Mouse (Mus musculus) liver, embryonic 14.5 days (tissue): ENCODE measurements around the gene Rec114. TPM values are rescaled to one million over a fixed set of nuclear protein-coding genes. Genes with fewer than 3 reads are reported as not detected.

Experiments used
- ATAC-seq: fragments of 200-750 bp; cut with Nextera tagmentation; 2 replicates; pipeline ENCODE4 v1.8.0; 2017; ENCODE audit warnings: moderate number of reproducible peaks, mild to moderate bottlenecking, moderate library complexity; ENCODE audit not compliant: insufficient read depth
- DNase-seq, 3 experiments: peaks; one replicate each; pipeline ENCODE4 v3.0.0-alpha.2; 2012 to 2013; ENCODE audit warnings: low read depth in 3 of 3, low spot score in 3 of 3
- H3K27ac ChIP-seq: fragments of 300-500 bp; sonication (generic); 2 replicates; pipeline ENCODE4 v1.5.1; 2014; ENCODE audit warnings: moderate library complexity, mild to moderate bottlenecking, control low read depth, inconsistent platforms
- H3K27me3 ChIP-seq: fragments of 300-500 bp; sonication (generic); 2 replicates; pipeline ENCODE4 v1.6.1; 2014; ENCODE audit warnings: mild to moderate bottlenecking, low read length, moderate library complexity; ENCODE audit not compliant: control insufficient read depth, insufficient read depth
- H3K36me3 ChIP-seq: fragments of 300-500 bp; sonication (generic); replicated peaks from 2 replicates; pipeline ENCODE4 v1.6.1; 2014; ENCODE audit warnings: low read depth; ENCODE audit not compliant: control insufficient read depth, insufficient read depth
- H3K4me1 ChIP-seq, 2 experiments: fragments of 200-500 bp in 1 of 2; fragments of 300-500 bp in 1 of 2; sonication (generic) in 1 of 2; replicated peaks; 2 replicates each; pipeline ENCODE4 v1.6.1; 2012 to 2014; ENCODE audit warnings: antibody characterized with exemption in 1 of 2, inconsistent platforms in 1 of 2, low read length in 1 of 2; ENCODE audit not compliant: control insufficient read depth in 2 of 2, insufficient read depth in 2 of 2
- H3K4me2 ChIP-seq: fragments of 300-500 bp; sonication (generic); 2 replicates; pipeline ENCODE4 v1.6.1; 2014; ENCODE audit warnings: low read depth, mild to moderate bottlenecking, control low read depth, moderate library complexity
- H3K4me3 ChIP-seq, 2 experiments: fragments of 200-500 bp in 1 of 2; fragments of 300-500 bp in 1 of 2; sonication (generic) in 1 of 2; 2 replicates each; pipeline ENCODE4 v1.5.1; 2012 to 2014; ENCODE audit warnings: low read depth in 2 of 2, low read length in 2 of 2, mild to moderate bottlenecking in 2 of 2, control low read depth in 1 of 2, inconsistent platforms in 1 of 2, moderate library complexity in 1 of 2; ENCODE audit not compliant: insufficient read depth in 1 of 2
- H3K9ac ChIP-seq: fragments of 300-500 bp; sonication (generic); replicated peaks from 2 replicates; pipeline ENCODE4 v1.6.1; 2014; ENCODE audit warnings: mild to moderate bottlenecking, control low read depth, moderate library complexity
- H3K9me3 ChIP-seq: fragments of 300-500 bp; sonication (generic); 2 replicates; pipeline ENCODE4 v1.6.1; 2016; ENCODE audit warnings: low read length, mixed read lengths; ENCODE audit not compliant: control insufficient read depth
- CTCF ChIP-seq: IDR thresholded peaks from 2 replicates; pipeline ENCODE4 v1.5.1; 2016; ENCODE audit warnings: antibody characterized with exemption, low read depth, control low read depth
- EP300 ChIP-seq: IDR thresholded peaks from 2 replicates; pipeline ENCODE4 v1.6.1; 2016; ENCODE audit warnings: antibody characterized with exemption, low read depth
- WGBS: fragments of 180-500 bp; shearing (Covaris S2); extraction: QIAGEN DNeasy Blood & Tissue Kit; methylation state at CpG from one replicate; pipeline ENCODE4 v1.1.7; 2014; ENCODE audit not compliant: insufficient replicate concordance; 5-methylcytosine and 5-hydroxymethylcytosine counted together
- polyA plus RNA-seq, 2 experiments: library from polyadenylated mRNA; depleted of rRNA in 1 of 2; stranded (reverse) in 1 of 2; unstranded in 1 of 2; fragments of >200 nt; fragmentation: Nextera tagmentation in 1 of 2; extraction: Ambion mirVana in 1 of 2; gene quantifications; 2 replicates each; pipeline versions ENCODE4 v1.2.1 to v1.2.3; 2012 to 2014

The Rec114 gene
- polyA plus RNA-seq, 2 experiments = 16.3 to 40.3 TPM

DNA sequence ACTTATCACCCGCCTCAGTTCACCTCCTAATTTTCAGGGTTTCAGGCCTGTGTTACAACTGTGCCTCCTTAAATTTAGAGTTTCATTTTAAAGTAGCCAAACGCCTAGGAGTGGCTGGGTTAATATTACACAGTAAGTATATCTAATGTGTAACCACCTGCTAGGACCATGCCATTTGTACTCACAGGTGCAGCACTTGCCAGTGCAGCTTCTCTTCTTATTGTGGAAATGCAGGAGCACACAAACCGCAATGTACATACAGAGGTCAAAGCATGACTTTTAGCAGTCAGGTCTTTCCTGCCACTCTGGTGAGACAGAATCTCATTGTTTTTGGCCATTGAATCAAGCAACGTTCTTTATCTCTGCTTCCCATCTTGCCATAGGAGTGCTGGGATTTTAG lies 89.3 kb downstream of the Rec114 start:
- peak overlapping the region; percentile 34 for H3K4me2 ChIP-seq
- 57% methylated on average over 4 of the region's 4 CpGs for WGBS
- H3K36me3 ChIP-seq = peaks cover 37% of the 10 kb centered on the region

DNA sequence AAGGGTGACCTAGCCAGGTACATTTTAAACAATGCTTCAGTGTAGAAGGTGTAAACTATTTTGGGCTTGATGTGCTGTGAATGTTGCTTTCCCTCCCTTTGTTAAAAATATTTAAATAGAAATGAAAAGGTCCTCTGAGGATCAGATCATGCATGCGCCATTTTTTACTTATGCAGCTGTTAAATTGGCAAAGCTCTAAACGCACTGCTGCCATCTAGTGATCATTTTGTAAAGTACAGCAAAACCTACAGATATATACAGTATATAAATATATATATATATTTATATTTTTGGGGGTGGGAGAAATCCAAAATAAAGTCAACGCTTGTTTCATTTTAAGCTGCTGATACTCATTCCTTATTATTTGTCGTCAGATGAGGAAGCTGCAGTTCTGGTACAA lies 91.8 kb downstream of the Rec114 start:
- peak in 2 of 3 experiments; percentile 53 to 55 for DNase-seq
- peaks cover 26% of the 10 kb centered on the region for H3K36me3 ChIP-seq
- no peak overlapping the region for H3K27ac ChIP-seq
- H3K4me3 ChIP-seq = no peak overlapping the region
- no peaks in the 10 kb centered on the region for H3K9me3 ChIP-seq
- no peak for ATAC-seq
- H3K27me3 ChIP-seq = no peaks in the 10 kb centered on the region
- H3K4me1 ChIP-seq = peaks cover 16 to 38% of the 10 kb centered on the region in 2 experiments
- 50% methylated on average over 4 of the region's 4 CpGs for WGBS
- H3K9ac ChIP-seq = no peak overlapping the region
- TF ChIP-seq CTCF (peak; percentile 58; the same call in 1 of the 2 replicates), EP300 (no peak)
- H3K4me2 ChIP-seq = no peak overlapping the region

More for the DNA sequence above, 89.3 kb downstream of the Rec114 start:
- Histone ChIP-seq H3K9me3 (no peaks in the 10 kb centered on the region), H3K4me3 (no peak overlapping the region), H3K9ac (no peak overlapping the region), H3K4me1 (peaks cover 37 to 48% of the 10 kb centered on the region in 2 experiments), H3K27ac (peak overlapping the region; percentile 6; the same call in 1 of the 2 replicates), H3K27me3 (no peaks in the 10 kb centered on the region)
- ATAC-seq = no peak
- DNase-seq = no peak
- TF ChIP-seq EP300 (no peak), CTCF (no peak)

DNA sequence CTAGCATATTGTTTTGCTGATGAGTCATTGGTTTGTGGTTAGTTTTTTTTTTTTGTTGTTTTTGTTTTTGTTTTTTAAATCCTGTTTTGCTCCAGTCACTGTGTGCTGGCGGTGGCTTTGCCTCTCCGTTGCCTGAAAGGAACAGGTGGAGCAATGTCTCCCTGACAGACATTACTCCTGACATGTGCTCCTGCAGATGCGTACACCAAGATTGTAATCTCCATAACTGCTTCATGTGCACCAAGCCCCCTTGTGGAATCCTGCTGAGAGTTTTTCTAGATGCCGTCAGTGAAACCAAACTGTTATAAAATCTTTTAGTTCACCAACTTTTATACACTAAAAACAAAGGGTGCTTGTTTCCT lies 94.5 kb downstream of the Rec114 start:
- TF ChIP-seq CTCF (no peak), EP300 (no peak)
- Histone ChIP-seq H3K27ac (peak overlapping the region; percentile 24; the same call in 1 of the 2 replicates), H3K4me2 (no peak overlapping the region), H3K9me3 (no peaks in the 10 kb centered on the region), H3K4me1 (peaks cover 3 to 20% of the 10 kb centered on the region in 2 experiments), H3K4me3 (no peak overlapping the region), H3K27me3 (no peaks in the 10 kb centered on the region), H3K36me3 (peaks cover 33% of the 10 kb centered on the region), H3K9ac (no peak overlapping the region; the same call in 1 of the 2 replicates)
- peak; percentile 34; the same call in 1 of the 2 replicates for ATAC-seq
- no peak for DNase-seq
- 32% methylated on average over 4 of the region's 4 CpGs for WGBS

DNA sequence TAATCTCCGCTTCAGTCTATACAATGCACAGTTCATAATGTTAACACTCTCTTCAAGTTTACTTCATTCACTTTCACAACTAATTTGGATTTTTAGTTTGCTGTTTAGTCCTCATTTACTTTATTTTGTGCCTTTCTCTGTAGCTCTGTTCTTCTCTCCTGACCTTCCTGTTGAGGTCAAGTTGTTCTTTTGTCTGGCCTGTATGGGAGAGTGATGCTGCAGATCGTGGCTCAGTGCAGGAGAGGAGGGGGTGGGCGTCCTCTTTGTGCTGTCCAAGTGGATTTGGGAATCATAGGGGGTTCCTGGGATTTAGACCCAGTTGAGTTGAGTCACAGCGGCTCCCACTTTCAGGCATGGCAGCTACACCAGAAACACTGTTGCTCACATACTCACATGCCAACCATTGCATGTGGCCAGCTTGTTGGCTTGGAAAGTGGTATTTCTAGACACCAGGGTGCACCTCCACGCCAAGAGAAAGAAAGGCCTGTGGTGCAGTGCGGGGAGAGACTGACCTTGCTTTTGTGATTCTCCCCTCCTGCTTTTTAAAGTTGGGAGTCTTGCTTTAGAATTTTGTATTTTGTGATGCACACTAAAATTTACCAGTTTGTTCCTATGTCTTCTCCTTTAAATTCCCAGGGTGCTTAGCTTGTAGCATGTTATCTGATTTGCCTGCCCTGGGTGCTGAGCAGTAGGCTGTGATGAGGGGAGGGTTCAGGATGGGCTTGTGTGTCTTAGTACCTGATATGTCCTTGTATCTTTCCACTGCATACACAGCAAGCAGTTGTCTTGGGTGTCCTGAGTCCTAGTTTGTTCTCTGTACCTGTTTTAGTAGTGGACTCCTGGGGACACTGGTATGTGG lies 95.1 kb downstream of the Rec114 start:
- no peak overlapping the region for H3K4me2 ChIP-seq
- no peak for DNase-seq

DNA sequence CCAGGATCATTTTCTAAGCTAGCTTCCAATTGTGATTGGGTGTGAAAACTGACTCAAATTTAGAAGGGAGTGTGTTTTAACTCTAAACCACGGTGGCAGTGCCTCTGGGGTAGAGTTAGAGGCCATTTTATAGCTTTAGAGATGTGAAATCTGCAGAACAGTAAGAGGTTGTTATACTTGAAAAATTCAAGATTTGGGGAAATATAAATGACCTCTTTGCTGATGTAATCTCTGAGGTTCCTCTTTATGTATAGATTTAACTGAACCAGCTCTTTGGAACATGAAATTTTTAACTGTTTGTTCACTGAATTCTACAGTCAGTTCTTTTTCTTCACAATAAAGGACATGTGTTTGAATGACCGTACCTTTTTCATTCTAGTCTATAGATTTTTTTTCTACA lies 113.3 kb downstream of the Rec114 start:
- WGBS = 76% methylated on average over 2 of the region's 2 CpGs

More for the DNA sequence above, 95.1 kb downstream of the Rec114 start:
- ATAC-seq = peak; percentile 84
- TF ChIP-seq CTCF = no peak
- no peak for TF ChIP-seq EP300
- H3K9me3 ChIP-seq = no peaks in the 10 kb centered on the region
- H3K27me3 ChIP-seq = no peaks in the 10 kb centered on the region
- WGBS = 81% methylated on average over 6 of the region's 6 CpGs
- H3K4me1 ChIP-seq = peaks cover 3 to 20% of the 10 kb centered on the region in 2 experiments
- peak overlapping the region; percentile 24; the same call in 1 of the 2 replicates for H3K27ac ChIP-seq
- no peak overlapping the region for H3K4me3 ChIP-seq
- H3K9ac ChIP-seq = no peak overlapping the region; the same call in 1 of the 2 replicates
- peaks cover 39% of the 10 kb centered on the region for H3K36me3 ChIP-seq

More for the DNA sequence above, 113.3 kb downstream of the Rec114 start:
- Histone ChIP-seq H3K27ac (no peak overlapping the region), H3K9ac (no peak overlapping the region), H3K36me3 (peaks cover 43% of the 10 kb centered on the region), H3K27me3 (no peaks in the 10 kb centered on the region), H3K4me1 (no peaks in the 10 kb centered on the region), H3K9me3 (no peaks in the 10 kb centered on the region), H3K4me3 (no peak overlapping the region), H3K4me2 (no peak overlapping the region)
- TF ChIP-seq EP300 = no peak
- TF ChIP-seq CTCF = no peak
- ATAC-seq = no peak
- no peak for DNase-seq
